Mouse (Mus musculus): ENCODE measurements at regions not wholly inside any gene's neighbourhood (a gene's known extent, or its start where the extent isn't known, plus 50 kb on each side); places are given as distances from the start of the nearest gene placed in this dataset.
A peak's percentile ranks its signal among the peaks of the same experiment; 100 is the strongest.
"Not testable (repeated sequence)": the region's sequence is repeated elsewhere in the genome, so short reads cannot be mapped to it uniquely, and the experiment has no call there.

- Histone ChIP-seq H3K4me2 (peak overlapping the region; percentile 8), H3K9me3 (no peaks in the 10 kb centered on the region), H3K9ac (no peak overlapping the region), H3K36me3 (no peaks in the 10 kb centered on the region), H3K27me3 (no peaks in the 10 kb centered on the region), H3K27ac (replicated peaks) (no peak overlapping the region; the same call in 1 of the 2 replicates), H3K4me1 (replicated peaks) (peaks cover 12% of the 10 kb centered on the region; the same call in 1 of the 2 replicates), H3K4me3 (no peak overlapping the region)
- ATAC-seq (ENCODE audit: low FRiP score, low read depth): 0 out of 2 replicates have a peak, but pooled peaks have one; percentile 46
- WGBS: 35% methylated on average over 6 of the region's 6 CpGs
Observed at GRCm38 (mm10) chr13:28839084-28839483, 114.4 kb downstream of the Sox4 start.

GRCm38 (mm10) chr13:28838216-28838615 lies 115.3 kb downstream of the Sox4 start:
- no peak overlapping the region for H3K27ac ChIP-seq (replicated peaks)
- ATAC-seq (ENCODE audit: low FRiP score, low read depth): no peak
- WGBS: 84% methylated on average over 3 of the region's 3 CpGs
- no peaks in the 10 kb centered on the region for H3K9me3 ChIP-seq
- H3K4me3 ChIP-seq: no peak overlapping the region
- no peaks in the 10 kb centered on the region for H3K36me3 ChIP-seq
- H3K4me2 ChIP-seq: no peak overlapping the region
- H3K4me1 ChIP-seq (replicated peaks): peaks cover 12% of the 10 kb centered on the region; the same call in 1 of the 2 replicates
- H3K27me3 ChIP-seq: no peaks in the 10 kb centered on the region
- H3K9ac ChIP-seq: no peak overlapping the region

- H3K4me2 ChIP-seq; H3K9ac ChIP-seq; H3K9me3 ChIP-seq; ATAC-seq (ENCODE audit: low FRiP score, low read depth); H3K27me3 ChIP-seq; H3K4me3 ChIP-seq; H3K36me3 ChIP-seq; H3K27ac ChIP-seq (replicated peaks): not testable (repeated sequence)
- 88% methylated on average over 3 of the region's 3 CpGs for WGBS
- H3K4me1 ChIP-seq (replicated peaks): peaks cover 12% of the 10 kb centered on the region; the same call in 1 of the 2 replicates
Observed at GRCm38 (mm10) chr13:28837196-28837595, 116.3 kb downstream of the Sox4 start.

GRCm38 (mm10) chr13:28833700-28834065 lies 119.8 kb downstream of the Sox4 start:
- no peak overlapping the region for H3K9ac ChIP-seq
- H3K27me3 ChIP-seq: no peaks in the 10 kb centered on the region
- no peak overlapping the region for H3K27ac ChIP-seq (replicated peaks)
- H3K4me1 ChIP-seq (replicated peaks): no peaks in the 10 kb centered on the region
- H3K36me3 ChIP-seq: no peaks in the 10 kb centered on the region
- WGBS: 80% methylated on average over 1 of the region's 1 CpGs
- no peak overlapping the region for H3K4me2 ChIP-seq
- ATAC-seq (ENCODE audit: low FRiP score, low read depth): no peak
- H3K9me3 ChIP-seq: no peaks in the 10 kb centered on the region
- H3K4me3 ChIP-seq: no peak overlapping the region

GRCm38 (mm10) chr13:28832855-28833699 lies 120.4 kb downstream of the Sox4 start:
- Histone ChIP-seq H3K9ac (no peak overlapping the region), H3K4me3 (no peak overlapping the region), H3K4me2 (no peak overlapping the region), H3K4me1 (replicated peaks) (no peaks in the 10 kb centered on the region), H3K9me3 (no peaks in the 10 kb centered on the region), H3K27me3 (no peaks in the 10 kb centered on the region), H3K27ac (replicated peaks) (no peak overlapping the region), H3K36me3 (no peaks in the 10 kb centered on the region)
- WGBS: 69% methylated on average over 12 of the region's 12 CpGs
- no peak for ATAC-seq (ENCODE audit: low FRiP score, low read depth)

- Histone ChIP-seq H3K9ac (no peak overlapping the region), H3K4me3 (no peak overlapping the region), H3K36me3 (no peaks in the 10 kb centered on the region), H3K4me1 (replicated peaks) (peaks cover 26% of the 10 kb centered on the region), H3K27ac (replicated peaks) (no peak overlapping the region), H3K4me2 (no peak overlapping the region), H3K27me3 (no peaks in the 10 kb centered on the region), H3K9me3 (no peaks in the 10 kb centered on the region)
- 88% methylated on average over 7 of the region's 7 CpGs for WGBS
- ATAC-seq (ENCODE audit: low FRiP score, low read depth): no peak
Observed at GRCm38 (mm10) chr13:28826284-28826683, 127.2 kb downstream of the Sox4 start.

GRCm38 (mm10) chr13:28823985-28824384 lies 129.5 kb downstream of the Sox4 start:
- no peak overlapping the region for H3K27ac ChIP-seq (replicated peaks)
- H3K9ac ChIP-seq: no peak overlapping the region
- no peak overlapping the region for H3K4me3 ChIP-seq
- H3K4me1 ChIP-seq (replicated peaks): peaks cover 26% of the 10 kb centered on the region
- ATAC-seq (ENCODE audit: low FRiP score, low read depth): no peak
- no peaks in the 10 kb centered on the region for H3K9me3 ChIP-seq
- H3K27me3 ChIP-seq: no peaks in the 10 kb centered on the region
- no peak overlapping the region for H3K4me2 ChIP-seq
- WGBS: 51% methylated on average over 11 of the region's 11 CpGs
- no peaks in the 10 kb centered on the region for H3K36me3 ChIP-seq

- Histone ChIP-seq H3K4me2 (no peak overlapping the region), H3K36me3 (no peaks in the 10 kb centered on the region), H3K4me1 (replicated peaks) (peaks cover 26% of the 10 kb centered on the region), H3K4me3 (no peak overlapping the region), H3K9me3 (no peaks in the 10 kb centered on the region), H3K27me3 (no peaks in the 10 kb centered on the region), H3K9ac (no peak overlapping the region), H3K27ac (replicated peaks) (no peak overlapping the region)
- 74% methylated on average over 9 of the region's 9 CpGs for WGBS
- peak; percentile 43; the same call in 1 of the 2 replicates for ATAC-seq (ENCODE audit: low FRiP score, low read depth)
Observed at GRCm38 (mm10) chr13:28823311-28823880, 130.1 kb downstream of the Sox4 start.

- H3K36me3 ChIP-seq: no peaks in the 10 kb centered on the region
- no peak overlapping the region for H3K4me3 ChIP-seq
- no peak overlapping the region for H3K9ac ChIP-seq
- WGBS: 75% methylated on average over 15 of the region's 15 CpGs
- no peaks in the 10 kb centered on the region for H3K27me3 ChIP-seq
- no peak overlapping the region for H3K4me2 ChIP-seq
- no peak for ATAC-seq (ENCODE audit: low FRiP score, low read depth)
- peaks cover 26% of the 10 kb centered on the region for H3K4me1 ChIP-seq (replicated peaks)
- no peak overlapping the region for H3K27ac ChIP-seq (replicated peaks)
- no peaks in the 10 kb centered on the region for H3K9me3 ChIP-seq
Observed at GRCm38 (mm10) chr13:28820868-28821533, 132.5 kb downstream of the Sox4 start.

- peaks cover 32% of the 10 kb centered on the region for H3K4me1 ChIP-seq (replicated peaks)
Observed at GRCm38 (mm10) chr13:28814127-28814526, 139.4 kb downstream of the Sox4 start.

GRCm38 (mm10) chr13:28811667-28812575 lies 141.6 kb downstream of the Sox4 start:
- Histone ChIP-seq H3K4me1 (replicated peaks) (peaks cover 32% of the 10 kb centered on the region), H3K27me3 (no peaks in the 10 kb centered on the region), H3K9me3 (no peaks in the 10 kb centered on the region), H3K27ac (replicated peaks) (peak overlapping the region; percentile 77), H3K4me3 (no peak overlapping the region), H3K4me2 (peak overlapping the region; percentile 8), H3K36me3 (no peaks in the 10 kb centered on the region), H3K9ac (no peak overlapping the region)
- 24% methylated on average over 12 of the region's 12 CpGs for WGBS
- ATAC-seq (ENCODE audit: low FRiP score, low read depth): no peak

More at GRCm38 (mm10) chr13:28814127-28814526, 139.4 kb downstream of the Sox4 start:
- WGBS: 74% methylated on average over 4 of the region's 4 CpGs
- H3K4me3 ChIP-seq: no peak overlapping the region
- H3K9ac ChIP-seq: no peak overlapping the region
- H3K36me3 ChIP-seq: no peaks in the 10 kb centered on the region
- no peak overlapping the region for H3K27ac ChIP-seq (replicated peaks)
- no peak overlapping the region for H3K4me2 ChIP-seq
- H3K9me3 ChIP-seq: no peaks in the 10 kb centered on the region
- no peak for ATAC-seq (ENCODE audit: low FRiP score, low read depth)
- no peaks in the 10 kb centered on the region for H3K27me3 ChIP-seq

Data from hindbrain, embryonic 15.5 days (tissue).